Mouse (Mus musculus): ENCODE measurements around the gene Ect2l.

DNA sequence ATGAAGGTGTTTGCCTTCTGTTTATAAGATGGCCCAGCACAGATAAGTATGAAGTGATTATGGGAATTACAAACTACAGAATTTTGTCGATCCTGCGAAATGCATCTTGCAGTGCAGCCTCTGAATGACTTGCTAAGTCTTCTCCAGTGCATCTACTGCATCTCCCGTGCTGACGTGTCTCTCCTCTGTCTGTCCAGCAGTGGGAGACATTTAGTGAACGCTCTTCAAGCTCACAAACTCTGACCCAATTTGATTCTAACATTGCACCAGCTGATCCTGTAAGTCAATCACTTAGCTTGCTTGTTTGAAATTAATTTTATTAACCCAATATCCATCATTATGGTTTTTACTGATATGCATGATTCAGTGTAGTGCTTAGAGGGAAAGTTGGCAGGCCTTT lies 103.2 kb downstream of the Ect2l start:
- TF ChIP-seq CTCF (IDR thresholded peaks at IDR 0.05; ENCODE audit: insufficient read depth, low read length) (peak; percentile 32), POLR2A (IDR thresholded peaks at IDR 0.05; ENCODE audit: borderline replicate concordance, extremely low read depth, low read depth, low read length) (no peak)

All from lung, adult 2 months (tissue).